Comparison of ENCODE assay signal across 8 mouse cellular contexts in the genomic region with DNA sequence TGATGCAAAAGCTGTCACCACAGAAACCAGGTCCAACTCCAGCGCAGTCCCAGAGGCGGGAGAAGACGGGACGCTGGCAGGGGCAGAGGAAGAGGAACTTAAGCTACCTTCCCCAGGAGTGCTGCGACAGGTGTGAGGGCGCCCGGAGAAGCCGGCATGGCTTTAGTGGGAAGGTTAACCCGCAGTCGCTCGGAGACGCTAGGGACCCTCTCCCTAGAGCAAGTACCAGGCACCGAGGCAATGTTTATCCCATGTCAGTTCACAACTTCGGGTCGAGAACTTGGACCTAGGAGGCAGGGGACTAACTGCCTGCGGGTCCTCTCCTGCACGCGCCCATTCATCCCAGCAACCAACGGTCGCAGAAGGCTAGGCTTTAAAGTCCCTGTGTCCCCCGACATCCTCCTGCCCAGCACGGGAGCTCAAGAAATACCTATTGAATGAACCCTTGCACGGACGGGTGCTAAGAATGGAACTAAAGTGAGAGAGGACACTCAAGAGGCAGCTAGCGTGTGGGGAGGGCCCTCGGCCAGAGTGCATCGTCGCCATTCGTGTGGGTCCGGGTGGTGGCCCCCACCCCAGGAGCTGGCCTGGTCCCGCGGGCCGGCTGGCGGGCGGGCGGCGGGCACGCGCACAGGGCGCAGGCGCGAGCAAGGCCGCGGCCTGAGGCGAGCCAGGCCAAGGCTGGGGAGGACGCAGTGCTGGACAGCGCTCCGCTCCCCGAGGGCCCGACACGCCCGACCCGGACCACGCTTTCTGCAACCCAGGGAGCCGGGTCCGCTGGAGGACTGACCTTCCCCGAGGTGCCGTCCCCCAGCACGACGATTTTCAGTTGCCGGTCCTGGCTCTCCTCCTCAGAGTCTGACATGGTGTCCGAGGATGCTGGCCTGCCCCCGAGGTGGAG. TPM values are rescaled to one million over a fixed set of nuclear protein-coding genes. Genes with fewer than 3 reads are reported as not detected.
DNase-seq lines count a peak whose midpoint lies in the region; ATAC-seq and TF ChIP-seq lines count a peak whose summit lies in the region.

No protein-coding gene starts in this region.

- H3K4me1 ChIP-seq in forebrain, embryonic 16.5 days (replicated peaks; ENCODE audit: control insufficient read depth, insufficient read depth, low read length): peaks cover 9% of the 10 kb centered on the region
- H3K4me1 ChIP-seq in lung, embryonic 14.5 days (ENCODE audit: insufficient read depth): no peaks in the 10 kb centered on the region

- ATAC-seq in forebrain, embryonic 16.5 days: peak; percentile 76
- peak; percentile 52 to 57 for ATAC-seq in hematopoietic stem cell, adult 5-6 weeks (replicated peaks in 1 of 2; ENCODE audit: insufficient read depth in 1 of 2, low FRiP score in 2 of 2, low TSS enrichment in 1 of 2, low read depth in 1 of 2, poor library complexity in 2 of 2, severe bottlenecking in 2 of 2)
- ATAC-seq in lung, embryonic 14.5 days (ENCODE audit: insufficient read depth): peak; percentile 91

- TF ChIP-seq CTCF in lung, embryonic 14.5 days (IDR thresholded peaks at IDR 0.05; ENCODE audit: low read depth): no peak

- H3K9me3 ChIP-seq in forebrain, embryonic 16.5 days (ENCODE audit: control insufficient read depth, low read length): no peaks in the 10 kb centered on the region
- no peaks in the 10 kb centered on the region for H3K9me3 ChIP-seq in lung, embryonic 14.5 days (ENCODE audit: low read depth, low read length)

- H3K36me3 ChIP-seq in forebrain, embryonic 16.5 days (ENCODE audit: control insufficient read depth, insufficient read depth): no peaks in the 10 kb centered on the region
- no peaks in the 10 kb centered on the region for H3K36me3 ChIP-seq in lung, embryonic 14.5 days (ENCODE audit: insufficient read depth)

- WGBS in forebrain, embryonic 16.5 days: under 1% methylated on average over 62 of the region's 63 CpGs
- WGBS in lung, embryonic 14.5 days: under 1% methylated on average over 63 of the region's 63 CpGs

- peak; percentile 84 for DNase-seq in Muller cell, postnatal 12 days (ENCODE audit: inconsistent ontology term)
- DNase-seq in cerebellum, adult 11 months: peak; percentile 31
- DNase-seq in layer of hippocampus, adult 9-11 months: peak; percentile 23
- peak; percentile 77 for DNase-seq in lung, embryonic 14.5 days
- peak; percentile 1 for DNase-seq in ovary, adult 18-20 months (ENCODE audit: low spot score)
- peak; percentile 48 for DNase-seq in thymus, postnatal 4 days

- H3K27me3 ChIP-seq in forebrain, embryonic 16.5 days (replicated peaks; ENCODE audit: control insufficient read depth, insufficient read depth, low read length): no peaks in the 10 kb centered on the region
- H3K27me3 ChIP-seq in lung, embryonic 14.5 days (ENCODE audit: insufficient read depth, low read length): no peaks in the 10 kb centered on the region

- H3K4me3 ChIP-seq in forebrain, embryonic 16.5 days (replicated peaks; ENCODE audit: low read length): peak overlapping the region; percentile 97
- peak overlapping the region; percentile 91 for H3K4me3 ChIP-seq in lung, embryonic 14.5 days (ENCODE audit: low read depth, low read length)

- peak overlapping the region; percentile 58 for H3K4me2 ChIP-seq in forebrain, embryonic 16.5 days (ENCODE audit: low read length)
- H3K4me2 ChIP-seq in lung, embryonic 14.5 days: peak overlapping the region; percentile 96

- H3K27ac ChIP-seq in forebrain, embryonic 16.5 days (ENCODE audit: low read length): peak overlapping the region; percentile 83
- peak overlapping the region; percentile 82 for H3K27ac ChIP-seq in lung, embryonic 14.5 days (ENCODE audit: low read depth)

- peak overlapping the region; percentile 98 for H3K9ac ChIP-seq in forebrain, embryonic 16.5 days (replicated peaks; ENCODE audit: low read depth, low read length)
- peak overlapping the region; percentile 85 for H3K9ac ChIP-seq in lung, embryonic 14.5 days

RNA-seq across cellular contexts. Expression of a gene that starts 0.6 kb away (rescaled TPM):
- polyA plus RNA-seq in forebrain, embryonic 16.5 days (2015; fragmentation: Nextera tagmentation; extraction: Ambion mirVana): 68.8 and 77.2 TPM in 2 replicates
- total RNA-seq in hematopoietic stem cell, adult 5-6 weeks (2017): 30.4 and 60.7 TPM in 2 replicates
- polyA plus RNA-seq in lung, embryonic 14.5 days (2014; fragmentation: Nextera tagmentation; extraction: Ambion mirVana): 63.9 and 66.6 TPM in 2 replicates

RNA-seq across cellular contexts. Expression of a gene that starts 56.9 kb away (rescaled TPM):
- polyA plus RNA-seq in forebrain, embryonic 16.5 days (2015; fragmentation: Nextera tagmentation; extraction: Ambion mirVana): not detected in 2 replicates
- not detected in 2 replicates for total RNA-seq in hematopoietic stem cell, adult 5-6 weeks (2017)
- not detected in 2 replicates for polyA plus RNA-seq in lung, embryonic 14.5 days (2014; fragmentation: Nextera tagmentation; extraction: Ambion mirVana)

Comparison
In these comparisons a context has a peak if more than half of its experiments do, and no peak if none do; other contexts are left out.
1. Peak in every context shown above with its lines: DNase-seq, ATAC-seq, H3K4me3 ChIP-seq and H3K27ac ChIP-seq.
2. DNase-seq: peak in every context shown above with its lines; median percentile 84 in Muller cell, postnatal 12 days; 77 in lung, embryonic 14.5 days; 48 in thymus, postnatal 4 days; 31 in cerebellum, adult 11 months; 23 in layer of hippocampus, adult 9-11 months; 1 in ovary, adult 18-20 months.